Mouse (Mus musculus): ENCODE data around the gene Asb2.

Gene Asb2

GRCm38 (mm10) chr12:103272176-103272575 lies 83.6 kb downstream of the Asb2 start:
- no peak for DNase-seq (ENCODE audit: low spot score in 2 of 2)

All from urinary bladder, postnatal 36 days (tissue).